Mouse (Mus musculus) ES-E14 (cell line): Measurements from ENCODE around the gene Blvrb. TPM values are rescaled to one million over a fixed set of nuclear protein-coding genes. Genes with fewer than 3 reads are reported as not detected.

Experiments used
- DNase-seq: peaks from one replicate; pipeline ENCODE4 v3.0.0-alpha.2; 2013; ENCODE audit warnings: low read depth, low spot score
- H3K27ac ChIP-seq: 2 replicates; pipeline ENCODE4 v1.5.1; 2012; ENCODE audit warnings: low read depth, mild to moderate bottlenecking, low read length, moderate library complexity, mixed read lengths; ENCODE audit not compliant: poor library complexity, insufficient read depth, severe bottlenecking
- H3K36me3 ChIP-seq: 2 replicates; pipeline ENCODE4 v1.6.1; 2012; ENCODE audit warnings: mild to moderate bottlenecking, low read length, moderate library complexity, mixed read lengths; ENCODE audit not compliant: control insufficient read depth, poor library complexity, insufficient read depth, severe bottlenecking
- H3K4me1 ChIP-seq, 2 experiments: fragments of 150-350 bp in 1 of 2; sonication (generic) in 1 of 2; 2 replicates each; pipeline ENCODE4 v1.6.1; 2012; ENCODE audit warnings: low read length in 2 of 2, mild to moderate bottlenecking in 1 of 2, mixed read lengths in 1 of 2; ENCODE audit not compliant: control insufficient read depth in 2 of 2, insufficient read depth in 2 of 2, poor library complexity in 1 of 2
- H3K4me3 ChIP-seq, 2 experiments: fragments of 150-350 bp in 1 of 2; sonication (generic) in 1 of 2; 2 replicates each; pipeline ENCODE4 v1.5.1; 2012; ENCODE audit warnings: low read length in 2 of 2, low read depth in 1 of 2, mild to moderate bottlenecking in 1 of 2, mixed read lengths in 1 of 2; ENCODE audit not compliant: insufficient read depth in 1 of 2, poor library complexity in 1 of 2, severe bottlenecking in 1 of 2
- H3K9ac ChIP-seq: 2 replicates; pipeline ENCODE4 v1.6.1; 2012; ENCODE audit warnings: low read depth, mild to moderate bottlenecking, low read length, mixed read lengths; ENCODE audit not compliant: poor library complexity, insufficient read depth, severe bottlenecking
- H3K9me3 ChIP-seq: fragments of 150-350 bp; sonication (generic); 2 replicates; pipeline ENCODE4 v1.6.1; 2012; ENCODE audit warnings: low read depth, mild to moderate bottlenecking, low read length; ENCODE audit not compliant: control insufficient read depth, insufficient read depth
- CHD2 ChIP-seq: IDR thresholded peaks from 2 replicates; pipeline ENCODE4 v1.6.1; 2014; ENCODE audit warnings: mild to moderate bottlenecking, low read depth, low read length, inconsistent platforms
- HCFC1 ChIP-seq: IDR thresholded peaks from 2 replicates; pipeline ENCODE4 v1.6.1; 2012; ENCODE audit warnings: low read length, inconsistent platforms, borderline replicate concordance; ENCODE audit not compliant: insufficient read depth
- MAFK ChIP-seq: IDR thresholded peaks from 2 replicates; pipeline ENCODE4 v1.6.1; 2014; ENCODE audit warnings: mild to moderate bottlenecking, low read depth, low read length, inconsistent platforms; ENCODE audit not compliant: insufficient read depth
- ZC3H11A ChIP-seq: IDR thresholded peaks from 2 replicates; pipeline ENCODE4 v1.6.1; 2012; ENCODE audit warnings: low read depth, mild to moderate bottlenecking, inconsistent platforms, low read length, borderline replicate concordance
- ZNF384 ChIP-seq: IDR thresholded peaks from 2 replicates; pipeline ENCODE4 v1.6.1; 2012; ENCODE audit warnings: low read depth, low read length, inconsistent platforms
- in situ Hi-C, 2 experiments: fragments of 600-800 bp; cut with MboI; formaldehyde crosslinking; loops; one replicate each; pipeline ENCODE4 v1.15.1; 2025; ENCODE audit warnings: low sequenced_read_pairs in 2 of 2, inconsistent platforms in 1 of 2; ENCODE audit not compliant: unreplicated experiment in 2 of 2
- total RNA-seq: library from RNA; depleted of rRNA; stranded (reverse); fragments of 300-350 nt; gene quantifications from 2 replicates; pipeline ENCODE4 v1.2.3, GENCODE M21; 2012; rRNA removed

The Blvrb gene
- total RNA-seq = 22.0 and 29.6 TPM in 2 replicates

DNA sequence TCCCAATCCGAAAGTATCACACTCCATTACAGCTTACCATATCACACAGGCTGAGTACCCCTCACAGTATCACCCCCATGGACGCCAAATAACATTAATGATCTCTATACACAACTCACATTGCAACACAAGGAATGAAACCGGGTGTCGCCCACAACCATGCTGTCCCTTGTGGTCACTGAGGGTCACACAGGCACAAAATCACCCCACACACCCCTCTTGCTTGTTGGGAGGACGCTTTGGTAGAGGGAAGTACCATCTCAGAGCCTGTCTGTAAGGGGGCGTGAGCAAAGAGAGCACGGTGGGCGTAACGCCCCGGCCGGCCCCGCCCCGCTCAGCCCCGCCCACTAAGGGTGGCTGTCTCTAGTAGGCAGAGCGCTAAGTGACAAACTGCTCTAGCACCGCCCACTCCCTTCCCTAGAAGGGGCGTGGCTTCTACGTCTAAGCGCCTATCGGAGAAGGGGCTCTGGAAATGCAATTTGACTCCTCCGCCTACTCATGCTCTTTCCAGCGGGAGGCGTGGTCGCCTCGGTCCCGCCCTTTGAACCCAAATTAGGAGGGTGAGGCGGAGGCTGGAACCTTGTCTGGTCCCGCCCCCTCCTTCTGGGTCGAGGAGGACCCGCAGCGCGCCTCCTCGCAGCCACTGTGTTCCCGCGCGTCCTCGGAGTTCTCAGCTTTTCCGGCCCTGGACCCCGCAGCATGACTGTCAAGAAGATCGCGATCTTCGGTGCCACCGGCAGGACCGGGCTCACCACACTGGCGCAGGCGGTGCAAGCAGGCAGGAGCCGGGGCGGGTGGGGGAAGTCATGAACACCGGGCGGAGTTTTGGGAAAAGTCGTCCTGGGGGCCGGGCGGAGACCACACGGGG is at the start of gene Blvrb, which contains the start of gene Sptbn4:
Gene Blvrb (plus strand): TSS at position 560 of the 868 bp plus-strand sequence.
Gene Sptbn4 (minus strand): TSS at position 268 of the 868 bp plus-strand sequence.
- Histone ChIP-seq H3K9me3 (no peaks in the 10 kb centered on the region), H3K36me3 (no peaks in the 10 kb centered on the region), H3K4me3 (peak within 1 kb of the TSS; percentile 86 to 99), H3K4me1 (peaks cover 0 to 4% of the 10 kb centered on the region in 2 experiments; a peak in 1 of 4 replicates), H3K27ac (0 out of 2 replicates have a peak within 1 kb of the TSS, but pooled peaks have one; percentile 27), H3K9ac (peak within 1 kb of the TSS; percentile 79)
- no peak for TF ChIP-seq HCFC1
- TF ChIP-seq ZC3H11A = no peak
- no peak for TF ChIP-seq CHD2
- no peak for TF ChIP-seq MAFK
- no peak for TF ChIP-seq ZNF384
- in situ Hi-C loops = no loop called here
- DNase-seq = peak; percentile 100

- no peak for TF ChIP-seq ZC3H11A
- no peak for TF ChIP-seq MAFK
- TF ChIP-seq HCFC1 = no peak
- no peak for TF ChIP-seq CHD2
- TF ChIP-seq ZNF384 = no peak
- Histone ChIP-seq H3K4me1 (peaks cover 4 to 8% of the 10 kb centered on the region in 2 experiments; a peak in 2 of 4 replicates), H3K27ac (no peak overlapping the region), H3K9ac (no peak overlapping the region), H3K4me3 (no peak overlapping the region), H3K9me3 (no peaks in the 10 kb centered on the region), H3K36me3 (no peaks in the 10 kb centered on the region)
- DNase-seq = no peak
- in situ Hi-C loops = loop anchor here in 1 of 2 experiments (5.0 kb wide), 1 partner anchor 108 kb away; no protein-coding TSS in a partner anchor
Observed at GRCm38 (mm10) chr7:27400545-27400944, 47.2 kb upstream of the Blvrb start.

GRCm38 (mm10) chr7:27402675-27403074 is 45.1 kb upstream of the Blvrb start:
- in situ Hi-C loops = loop anchor here in 1 of 2 experiments (5.0 kb wide), 1 partner anchor 110 kb away; no protein-coding TSS in a partner anchor
- TF ChIP-seq HCFC1 (peak; percentile 49; the same call in 1 of the 2 replicates), ZNF384 (no peak), ZC3H11A (no peak; the same call in 1 of the 2 replicates), MAFK (peak; percentile 53; the same call in 1 of the 2 replicates)
- Histone ChIP-seq H3K9me3 (no peaks in the 10 kb centered on the region), H3K36me3 (no peaks in the 10 kb centered on the region), H3K4me3 (peak overlapping the region; percentile 44 to 46; a peak in 3 of 4 replicates), H3K4me1 (no peaks in the 10 kb centered on the region; a peak in 1 of 4 replicates), H3K9ac (peak overlapping the region; percentile 48; the same call in 1 of the 2 replicates), H3K27ac (no peak overlapping the region)
- peak; percentile 92 for DNase-seq

DNA sequence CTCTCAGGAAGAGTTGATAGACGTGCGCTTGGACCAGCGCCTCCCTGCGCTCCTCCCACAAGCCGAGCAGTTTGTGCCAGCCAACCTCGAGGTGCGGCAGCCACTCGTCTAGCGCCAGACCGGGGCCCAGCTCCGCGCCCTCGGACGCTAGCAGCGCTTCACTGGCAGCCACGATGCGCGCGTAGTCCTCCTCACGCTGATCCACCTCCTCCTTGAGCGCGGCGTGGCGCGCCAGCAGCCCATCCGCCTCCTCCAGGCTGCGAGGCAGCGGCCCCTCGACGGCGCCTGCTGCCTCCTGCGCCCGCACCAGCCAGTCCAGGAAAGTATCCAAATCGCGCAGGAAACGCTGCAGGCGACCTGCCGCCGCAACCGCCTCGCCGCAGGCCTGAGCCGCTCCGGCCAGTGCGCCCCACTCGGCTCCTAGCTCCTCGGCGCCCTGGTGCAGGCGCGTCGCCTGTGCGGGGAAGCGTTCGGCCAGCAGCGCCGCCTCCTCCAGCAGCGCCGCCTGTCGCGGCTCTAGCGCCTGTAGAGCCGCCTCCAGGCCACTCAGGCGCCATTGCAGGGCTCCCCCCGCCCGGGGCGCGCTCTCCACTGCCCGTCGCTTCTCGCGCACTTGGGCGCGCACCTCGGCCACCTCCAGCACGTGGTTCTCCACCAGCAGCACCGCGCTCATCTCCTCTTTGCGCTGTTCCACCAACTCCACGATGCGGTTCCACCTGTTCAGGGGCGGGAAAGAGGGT is 43.4 kb upstream of the Blvrb start:
- Histone ChIP-seq H3K27ac (no peak overlapping the region), H3K4me1 (peaks cover 0 to 3% of the 10 kb centered on the region in 2 experiments; a peak in 1 of 4 replicates), H3K4me3 (peak overlapping the region; percentile 63 to 79), H3K9ac (peak overlapping the region; percentile 78), H3K9me3 (no peaks in the 10 kb centered on the region), H3K36me3 (no peaks in the 10 kb centered on the region)
- TF ChIP-seq ZC3H11A (no peak), HCFC1 (no peak), ZNF384 (no peak), MAFK (no peak), CHD2 (no peak)
- no peak for DNase-seq
- in situ Hi-C loops = loop anchor here in 1 of 2 experiments (5.0 kb wide), 1 partner anchor 112 kb away; no protein-coding TSS in a partner anchor
